Mouse (Mus musculus) kidney, postnatal 10 days (tissue): ENCODE data around the gene Herc2.

ENCODE experiments used
- DNase-seq: peaks from one replicate; pipeline ENCODE4 v3.0.0; 2021; ENCODE audit warnings: mixed read lengths

The Herc2 gene

DNA sequence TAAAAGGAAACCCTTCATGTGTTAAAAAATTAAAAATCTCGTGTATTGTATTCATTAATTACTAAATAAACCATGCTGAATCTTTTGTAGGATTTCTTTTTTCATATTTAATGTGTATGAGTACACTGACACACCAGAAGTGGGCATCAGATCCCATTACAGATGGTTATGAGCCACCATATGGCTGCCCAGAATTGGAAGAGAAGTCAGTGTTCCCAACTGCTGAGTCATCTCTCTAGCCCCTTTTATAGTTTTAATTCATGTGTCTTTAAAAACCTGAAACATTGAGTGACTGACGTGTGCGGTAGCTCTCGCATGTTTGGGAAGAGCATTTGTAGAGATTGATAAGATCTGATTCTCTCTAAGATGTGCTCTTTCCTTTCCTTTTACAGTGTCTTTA lies 21.7 kb downstream of the Herc2 start:
- no peak for DNase-seq

DNA sequence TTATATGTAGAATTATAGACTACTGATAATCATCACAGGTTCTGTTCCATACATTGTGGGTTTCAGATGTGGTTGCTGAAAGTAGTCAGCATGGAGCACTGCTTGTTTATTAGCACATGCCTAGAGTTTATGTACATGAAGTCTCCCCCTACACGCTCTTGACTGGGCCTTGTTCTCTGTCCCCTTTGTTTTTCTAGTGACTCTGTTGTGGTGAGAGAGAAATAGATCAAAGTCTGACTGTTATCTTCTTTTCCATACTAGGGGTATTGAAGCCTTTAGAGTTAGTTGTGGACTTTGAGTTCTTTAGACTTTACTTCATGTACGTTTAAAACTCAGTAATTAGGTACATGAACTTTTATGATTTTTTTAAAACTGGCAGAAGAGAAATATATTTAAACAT lies 33.0 kb downstream of the Herc2 start:
- DNase-seq = no peak

DNA sequence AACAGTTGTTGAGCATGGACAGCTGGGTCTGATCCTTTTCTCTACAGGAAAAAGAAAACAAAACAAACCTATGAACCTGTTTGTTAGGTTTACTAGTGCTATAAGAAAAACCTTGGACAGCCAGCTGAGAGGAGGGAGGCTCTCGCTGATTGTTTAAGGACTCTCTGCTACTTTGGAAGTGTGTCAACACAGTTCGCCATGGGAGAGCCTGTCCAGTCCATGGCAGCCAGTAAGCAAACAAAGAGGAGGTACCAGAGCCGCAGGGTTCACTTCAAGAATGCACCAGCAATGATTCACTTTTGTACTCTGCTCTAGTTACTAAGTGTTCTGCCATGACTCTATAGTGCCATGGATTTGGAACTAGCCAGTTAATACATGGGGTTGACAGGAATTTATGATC lies 39.1 kb downstream of the Herc2 start:
- no peak for DNase-seq

DNA sequence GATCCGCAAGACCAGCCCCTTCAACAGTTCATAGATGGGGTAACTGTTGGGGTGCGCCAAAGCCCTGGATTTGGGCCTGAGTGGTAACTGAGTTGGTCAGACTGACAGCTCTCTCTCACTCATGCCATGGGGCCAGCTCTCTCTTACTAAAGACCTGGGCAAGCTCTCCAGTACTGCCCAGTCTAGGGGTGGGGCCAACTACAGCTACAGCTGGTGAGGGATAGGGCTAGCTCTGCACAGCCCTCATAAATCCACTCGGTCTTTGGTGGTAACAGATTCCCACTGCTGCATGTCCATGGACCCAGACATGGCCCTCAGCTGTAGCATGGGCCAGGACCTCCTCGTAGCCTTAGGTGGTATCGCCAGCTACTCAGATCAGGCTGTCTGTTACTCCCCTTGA lies 41.4 kb downstream of the Herc2 start:
- no peak for DNase-seq

DNA sequence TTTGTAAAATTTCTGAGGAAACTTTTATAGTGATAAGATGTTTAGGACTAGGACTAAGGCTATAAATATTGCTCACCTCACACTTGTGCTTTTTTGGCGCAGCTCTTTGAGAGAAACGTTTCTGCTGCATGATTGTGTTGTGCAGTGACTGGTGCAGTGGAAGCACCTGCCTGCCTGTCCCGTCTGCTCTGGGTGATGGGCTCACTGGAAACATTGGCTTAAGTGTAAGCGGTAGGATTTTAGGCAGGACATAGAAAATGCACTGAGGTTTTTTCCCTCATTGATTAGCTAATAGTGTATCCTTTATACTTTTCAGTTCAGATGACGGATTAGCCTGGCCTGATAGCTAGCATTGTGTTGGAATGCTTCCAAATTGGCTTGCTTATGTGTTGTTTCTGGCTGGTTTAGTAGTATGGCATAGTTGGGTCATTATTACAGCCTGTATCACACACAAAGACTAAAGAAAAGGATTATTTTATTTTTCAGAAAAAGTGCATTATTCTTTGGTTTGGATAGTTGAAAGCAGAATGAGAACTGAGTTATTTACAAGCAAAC lies 52.4 kb downstream of the Herc2 start:
- no peak for DNase-seq

DNA sequence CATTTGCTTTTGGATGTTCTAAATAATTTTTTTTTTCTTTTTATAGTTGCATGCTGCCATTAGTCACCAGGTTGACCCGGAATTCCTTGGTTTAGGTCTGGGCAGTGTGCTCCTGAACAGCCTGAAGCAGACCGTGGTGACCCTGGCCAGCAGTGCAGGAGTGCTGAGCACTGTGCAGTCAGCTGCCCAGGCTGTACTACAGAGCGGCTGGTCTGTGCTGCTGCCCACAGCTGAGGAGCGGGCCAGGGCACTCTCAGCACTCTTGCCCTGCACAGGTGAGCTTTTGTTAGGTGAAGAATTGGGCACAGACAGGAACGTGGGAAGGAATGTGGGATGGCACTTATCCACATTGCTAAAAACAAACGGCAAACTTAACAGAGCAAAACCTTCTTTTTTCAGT lies 63.0 kb downstream of the Herc2 start:
- no peak for DNase-seq

DNA sequence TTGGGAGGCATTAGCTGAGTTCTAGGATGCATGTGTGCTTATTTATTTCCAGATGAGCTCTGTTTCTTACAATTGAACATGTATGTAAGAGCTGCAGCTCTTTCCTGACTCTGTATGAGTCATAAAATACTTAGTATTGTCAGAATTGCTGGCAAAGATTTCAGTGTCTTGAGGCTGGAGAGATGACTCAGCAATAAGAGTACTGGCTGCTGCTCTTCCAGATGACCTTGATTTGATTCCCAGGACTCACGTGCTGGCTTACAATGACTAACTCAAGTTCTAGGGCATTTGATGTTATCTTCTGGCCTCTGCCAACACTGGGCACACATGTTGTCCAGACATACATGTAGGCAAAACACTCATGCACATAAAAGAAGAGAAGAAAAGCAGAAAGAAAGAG lies 64.2 kb downstream of the Herc2 start:
- no peak for DNase-seq

DNA sequence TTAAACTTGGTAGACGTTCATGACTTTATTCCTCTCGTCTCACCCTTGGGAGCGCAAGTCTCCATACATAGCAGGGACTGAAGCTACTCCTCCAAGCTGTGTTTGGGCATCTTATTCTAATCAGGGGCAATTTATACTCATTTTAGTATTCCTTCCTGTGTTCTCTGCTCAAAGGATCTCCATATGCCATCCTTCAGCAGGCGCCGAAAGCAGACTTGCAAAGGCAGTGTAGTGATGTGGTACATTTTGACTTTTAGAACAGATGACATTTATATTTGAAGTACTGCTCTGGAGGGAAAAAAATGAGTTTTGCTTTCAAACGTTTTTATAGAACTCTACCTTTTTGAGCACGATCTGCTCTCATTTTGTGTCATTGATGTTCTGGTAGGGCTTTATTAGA lies 71.0 kb downstream of the Herc2 start:
- DNase-seq = no peak

DNA sequence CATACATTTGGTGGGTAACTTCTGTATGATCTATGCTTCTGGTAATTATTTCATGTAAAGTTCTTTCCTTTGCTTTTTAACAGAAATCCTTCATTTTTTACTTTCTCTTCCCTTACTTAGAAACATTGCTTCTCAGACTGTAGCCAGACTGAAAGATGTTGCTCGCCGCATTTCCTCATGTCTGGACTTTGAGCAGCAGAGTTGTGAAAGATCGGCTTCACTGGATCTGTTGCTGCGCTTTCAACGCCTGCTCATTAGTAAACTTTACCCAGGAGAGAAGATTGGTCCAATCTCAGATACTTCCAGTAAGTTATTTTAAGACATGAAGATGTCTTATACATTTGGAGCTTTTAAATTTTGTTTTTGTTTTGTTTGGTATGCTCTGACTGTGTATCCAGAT lies 71.4 kb downstream of the Herc2 start:
- no peak for DNase-seq

DNA sequence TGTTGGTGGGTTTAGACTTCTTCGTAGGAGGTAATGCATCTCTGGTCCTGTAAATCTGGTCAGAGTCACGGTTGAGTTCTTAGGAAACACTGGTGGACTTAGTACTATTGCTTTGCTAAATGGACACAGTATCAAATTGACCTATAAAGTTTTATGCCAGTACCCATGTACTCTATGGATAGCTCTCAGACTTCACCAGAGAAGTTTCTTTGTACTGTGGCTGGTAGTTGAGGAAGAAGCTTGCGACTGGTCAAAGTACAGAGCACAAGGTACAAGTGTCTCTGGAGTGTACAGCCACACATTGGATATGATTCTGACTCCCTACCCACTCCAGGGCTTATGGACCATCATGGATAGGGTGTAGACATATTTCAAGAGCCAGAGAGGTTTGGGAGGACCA lies 78.1 kb downstream of the Herc2 start:
- no peak for DNase-seq

DNA sequence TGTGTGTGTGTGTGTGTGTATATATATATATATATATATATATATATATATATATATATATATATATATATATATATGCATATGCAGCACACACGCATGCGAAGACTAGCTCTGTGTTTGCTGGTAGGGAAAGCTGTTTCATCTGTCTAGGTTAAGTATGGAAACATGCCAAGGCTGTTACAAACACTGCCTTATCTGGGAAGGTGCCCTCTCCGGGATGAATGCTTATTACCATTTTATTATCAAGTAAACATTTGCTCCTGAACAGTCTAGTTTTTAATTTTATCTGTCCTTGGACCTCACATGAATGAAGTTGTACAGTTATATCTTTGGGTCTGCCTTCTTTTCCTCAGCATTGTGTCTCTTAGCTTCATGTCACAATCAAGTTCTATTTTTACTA lies 79.6 kb downstream of the Herc2 start:
- no peak for DNase-seq

DNA sequence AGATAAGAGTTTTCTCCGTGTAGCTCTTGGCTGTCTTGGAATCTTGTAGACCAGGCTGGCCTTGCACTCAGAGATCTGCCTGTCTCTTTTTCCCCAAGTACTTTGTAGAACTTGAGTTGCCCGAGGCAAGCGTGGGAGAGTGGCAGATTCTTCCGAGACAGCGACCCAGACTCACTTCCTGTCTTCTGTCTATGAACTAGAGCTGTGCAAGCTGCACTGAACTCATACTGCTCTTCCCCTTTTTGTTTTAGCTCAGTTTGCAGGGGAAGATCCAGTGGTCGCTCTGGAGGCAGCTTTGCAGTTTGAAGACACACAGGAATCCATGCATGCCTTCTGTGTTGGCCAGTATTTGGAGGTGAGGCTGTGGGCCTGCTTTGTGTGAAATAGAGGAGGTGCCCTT lies 81.6 kb downstream of the Herc2 start:
- DNase-seq = no peak

DNA sequence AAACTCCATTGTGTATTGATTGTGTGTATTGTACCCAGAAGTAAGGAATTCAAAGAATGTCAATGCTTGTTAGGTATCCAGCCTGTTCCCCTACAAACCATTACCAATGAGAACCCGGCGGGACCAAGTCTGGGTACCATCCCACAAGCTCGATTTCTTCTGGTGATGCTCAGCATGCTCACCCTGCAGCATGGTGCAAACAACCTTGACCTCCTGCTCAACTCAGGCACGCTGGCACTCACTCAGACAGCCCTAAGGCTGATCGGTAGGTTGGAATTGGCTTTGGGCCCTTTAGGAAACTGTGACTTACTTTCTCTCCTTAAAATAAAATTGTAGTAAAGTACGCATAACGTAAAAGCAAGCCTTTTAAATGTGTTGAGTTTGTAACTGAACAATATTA lies 88.7 kb downstream of the Herc2 start:
- no peak for DNase-seq

DNA sequence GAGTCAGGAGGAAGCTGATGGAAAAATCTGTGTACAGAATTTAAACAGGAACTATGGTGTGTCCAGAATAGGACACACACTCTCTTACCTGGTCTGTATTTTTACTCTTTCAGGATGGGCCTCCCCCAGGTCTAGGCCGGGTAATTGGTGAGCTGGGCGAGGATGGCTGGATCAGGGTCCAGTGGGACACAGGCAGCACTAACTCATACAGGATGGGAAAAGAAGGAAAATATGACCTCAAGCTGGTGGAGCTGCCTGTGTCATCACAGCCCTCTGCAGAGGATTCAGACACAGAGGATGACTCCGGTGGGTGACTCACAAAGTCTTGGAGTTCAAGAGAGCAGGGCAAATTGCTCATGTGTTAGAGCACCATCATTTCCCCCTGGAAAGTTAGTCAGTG lies 96.4 kb downstream of the Herc2 start:
- DNase-seq = no peak

DNA sequence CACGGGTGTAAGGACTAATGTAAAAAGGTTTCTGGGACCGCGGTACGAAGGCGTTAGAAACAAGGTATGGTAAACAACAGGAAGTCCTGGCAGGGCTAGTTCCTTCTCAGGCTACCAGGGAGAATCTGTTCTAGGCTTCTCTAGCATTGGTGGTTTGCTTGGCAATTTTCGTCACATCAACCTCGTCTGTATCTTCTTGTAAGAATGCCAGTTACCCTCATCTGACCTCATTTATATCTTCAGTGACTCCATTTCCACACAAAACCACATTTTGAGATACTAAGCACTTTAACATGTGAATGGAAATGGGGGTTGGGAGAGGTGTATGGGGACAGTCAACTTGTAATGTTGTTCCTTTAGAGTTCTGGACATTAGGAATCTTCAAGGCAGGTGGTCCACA lies 98.9 kb downstream of the Herc2 start:
- no peak for DNase-seq

DNA sequence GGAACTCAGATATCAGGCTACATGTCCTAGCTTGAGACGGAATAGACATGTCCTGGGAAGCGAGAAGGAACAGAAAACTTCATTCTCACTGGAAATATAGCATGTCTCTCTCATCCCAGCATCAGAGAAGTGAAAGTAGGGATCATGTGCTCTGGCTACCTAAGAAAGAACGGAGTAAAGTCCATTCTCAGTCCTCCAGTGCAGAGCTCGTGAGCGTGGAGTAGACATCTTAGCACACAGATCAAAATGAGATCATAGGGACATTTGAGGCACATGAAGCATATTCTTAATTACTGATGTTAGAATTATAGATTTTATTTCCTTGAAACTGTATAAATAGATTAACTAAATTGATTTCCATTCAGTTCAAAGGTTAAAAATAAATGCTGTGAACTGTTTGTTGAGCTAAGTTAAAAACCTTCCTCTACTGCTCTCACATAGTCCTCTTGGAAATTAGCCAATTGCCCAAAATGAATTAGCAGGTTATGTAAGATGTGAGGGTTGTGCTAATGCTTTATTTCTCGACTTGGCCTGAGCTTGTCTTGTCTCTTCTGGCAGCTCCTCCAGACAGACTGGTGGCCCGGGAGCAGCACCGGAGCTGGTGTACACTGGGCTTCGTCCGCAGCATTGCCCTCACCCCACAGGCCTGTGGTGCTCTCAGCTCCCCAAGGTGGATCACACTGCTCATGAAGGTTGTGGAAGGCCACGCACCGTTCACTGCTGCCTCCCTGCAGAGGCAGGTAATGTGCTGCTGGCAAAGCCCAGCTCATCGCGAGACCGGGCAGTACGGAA lies 102.1 kb downstream of the Herc2 start:
- no peak for DNase-seq

DNA sequence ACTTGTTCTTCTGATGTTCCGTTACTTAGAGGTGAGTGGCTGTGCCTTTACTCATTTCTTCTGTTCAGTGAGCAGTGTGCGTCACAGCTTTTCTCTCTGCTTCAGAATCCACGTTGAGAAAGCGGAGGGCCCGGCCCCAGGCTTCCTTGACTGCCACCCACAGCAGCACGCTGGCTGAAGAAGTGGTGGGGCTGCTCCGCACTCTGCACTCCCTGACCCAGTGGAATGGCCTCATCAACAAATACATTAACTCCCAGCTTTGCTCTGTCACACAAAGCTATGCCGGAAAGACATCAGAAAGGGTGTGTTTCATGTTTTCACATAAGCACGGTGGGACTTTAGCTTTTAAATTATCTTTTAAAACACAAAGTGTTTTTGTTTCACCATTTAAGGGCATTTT lies 103.2 kb downstream of the Herc2 start:
- no peak for DNase-seq

DNA sequence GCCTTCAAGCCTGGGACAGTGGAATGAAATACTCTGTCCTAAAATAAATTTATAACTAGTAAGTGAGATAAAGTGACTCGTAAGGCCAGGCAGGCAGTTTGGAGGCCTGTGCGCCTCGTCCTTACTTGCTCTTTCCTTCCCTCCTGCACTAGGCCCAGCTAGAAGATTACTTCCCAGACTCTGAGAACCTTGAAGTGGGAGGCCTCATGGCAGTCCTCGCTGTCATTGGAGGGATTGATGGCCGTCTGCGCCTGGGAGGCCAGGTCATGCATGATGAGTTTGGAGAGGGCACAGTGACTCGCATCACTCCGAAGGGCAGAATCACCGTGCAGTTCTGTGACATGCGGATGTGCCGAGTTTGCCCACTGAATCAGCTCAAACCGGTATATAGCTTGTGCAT lies 103.6 kb downstream of the Herc2 start:
- DNase-seq = no peak

DNA sequence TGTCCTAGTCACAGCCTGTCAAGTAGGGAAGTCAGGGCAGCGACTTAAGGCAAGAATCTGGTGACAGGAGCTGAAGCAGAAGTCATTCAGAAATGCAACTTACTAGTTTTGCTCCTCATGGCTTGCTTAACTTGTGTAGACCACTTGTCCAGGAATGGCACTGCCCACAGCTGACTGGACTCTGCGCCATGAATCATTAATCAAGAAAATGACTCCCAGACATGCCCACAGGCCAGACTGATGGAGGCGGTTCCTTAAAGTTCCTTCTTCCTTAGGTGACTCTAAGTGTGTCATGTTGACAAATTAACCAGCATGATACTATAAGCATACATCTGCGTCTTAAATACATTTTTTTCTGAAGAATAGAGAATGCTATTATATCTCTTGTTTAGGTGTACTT lies 113.3 kb downstream of the Herc2 start:
- DNase-seq = no peak

DNA sequence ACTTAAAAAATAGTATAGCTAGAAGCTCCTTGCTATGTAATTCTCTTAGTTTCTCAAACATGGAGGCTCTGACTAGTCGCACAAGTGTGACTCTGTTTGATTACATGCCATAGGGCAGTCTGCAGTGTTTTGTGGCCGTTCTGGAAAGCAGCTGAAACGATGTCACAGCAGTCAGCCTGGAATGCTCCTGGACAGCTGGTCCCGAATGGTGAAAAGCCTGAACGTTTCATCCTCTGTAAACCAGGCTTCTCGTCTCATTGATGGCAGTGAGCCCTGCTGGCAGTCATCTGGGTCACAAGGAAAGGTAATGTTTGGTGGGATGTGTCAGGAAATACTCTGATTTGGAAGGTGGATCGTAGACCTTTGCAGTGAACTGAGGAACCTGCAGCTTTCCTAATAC lies 118.7 kb downstream of the Herc2 start:
- DNase-seq = no peak

DNA sequence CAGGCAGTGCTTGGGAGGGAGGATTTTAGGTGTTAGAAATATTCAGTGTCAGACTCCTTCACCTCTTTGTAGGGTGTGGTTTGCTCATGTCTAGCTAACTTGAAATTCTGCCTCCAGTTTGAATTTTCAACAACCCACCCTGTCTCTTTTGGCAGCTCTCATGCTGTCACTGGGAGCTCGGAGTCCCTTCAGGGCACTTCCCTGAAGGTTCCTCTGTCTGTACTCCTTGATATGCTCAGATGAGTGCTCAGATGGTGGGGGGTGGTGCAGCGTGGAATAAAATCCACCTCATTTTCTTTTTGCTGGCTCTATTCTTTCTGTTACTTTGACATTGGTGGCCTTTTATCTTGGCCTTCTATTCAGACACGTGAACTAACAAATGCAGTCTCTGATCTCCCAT lies 127.4 kb downstream of the Herc2 start:
- DNase-seq = no peak

DNA sequence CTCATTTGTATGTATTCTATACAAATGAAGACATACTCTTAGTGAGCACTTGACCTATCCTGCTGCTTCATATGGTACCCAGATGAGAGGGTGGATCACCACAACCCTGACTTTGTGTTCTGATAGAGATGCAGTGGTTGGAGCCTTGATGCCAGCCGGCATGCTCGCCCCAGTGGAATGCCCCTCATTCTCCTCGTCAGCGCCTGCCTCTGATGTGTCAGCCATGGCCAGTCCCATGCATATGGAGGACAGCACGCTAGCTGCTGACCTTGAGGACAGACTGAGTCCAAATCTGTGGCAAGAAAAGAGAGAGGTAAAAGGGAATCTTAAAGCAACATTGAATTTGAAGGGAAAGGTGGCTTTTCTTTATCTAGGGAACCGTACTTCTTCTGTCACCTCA lies 141.0 kb downstream of the Herc2 start:
- DNase-seq = no peak

DNA sequence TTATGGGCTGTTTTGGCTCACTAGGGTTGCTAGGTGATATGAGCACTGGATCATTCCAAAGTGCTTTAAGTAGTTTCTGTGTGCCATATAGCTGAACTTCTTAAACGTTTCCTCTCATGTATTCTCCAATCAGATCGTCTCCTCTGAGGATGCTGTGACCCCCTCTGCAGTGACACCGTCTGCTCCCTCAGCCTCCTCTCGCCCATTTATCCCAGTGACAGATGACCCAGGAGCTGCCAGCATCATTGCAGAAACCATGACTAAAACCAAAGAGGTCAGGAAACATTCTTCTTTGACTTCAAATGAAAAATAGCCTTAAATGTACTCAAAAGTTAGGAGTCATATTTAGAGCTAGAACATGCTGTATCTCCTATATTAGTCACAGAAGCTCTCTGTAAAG lies 141.7 kb downstream of the Herc2 start:
- no peak for DNase-seq

DNA sequence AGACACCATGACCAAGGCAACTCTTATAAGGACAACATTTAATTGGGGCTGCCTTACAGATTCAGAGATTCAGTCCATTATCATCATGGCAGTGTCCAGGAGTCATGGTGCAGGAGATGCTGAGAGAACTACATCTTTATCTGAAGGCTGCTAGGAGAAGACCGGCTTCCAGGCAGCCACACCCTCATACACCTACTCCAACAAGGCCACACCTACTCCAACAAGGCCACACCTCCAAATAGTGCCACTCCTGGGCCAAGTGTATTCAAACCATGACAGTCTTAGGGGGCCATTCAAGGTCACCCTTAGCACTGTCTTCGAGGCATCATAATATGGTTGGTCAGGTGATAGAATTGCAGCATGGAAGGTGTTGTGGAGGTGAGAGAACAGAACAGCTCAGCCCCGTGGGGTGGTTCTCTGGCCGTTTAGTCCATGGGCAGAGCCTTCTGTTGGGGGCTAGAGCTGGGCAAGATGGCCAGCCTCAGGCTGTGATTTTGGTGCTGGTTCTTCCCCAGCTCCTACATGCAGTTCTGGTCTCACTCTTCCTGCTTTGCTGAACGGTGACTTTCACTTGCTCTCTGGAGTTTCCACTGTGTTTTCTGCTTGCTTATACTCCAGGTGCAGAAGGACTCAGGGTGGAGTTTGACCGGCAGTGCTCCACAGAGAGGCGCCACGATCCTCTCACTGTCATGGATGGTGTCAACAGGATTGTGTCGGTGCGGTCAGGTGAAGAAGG lies 151.7 kb downstream of the Herc2 start:
- no peak for DNase-seq

DNA sequence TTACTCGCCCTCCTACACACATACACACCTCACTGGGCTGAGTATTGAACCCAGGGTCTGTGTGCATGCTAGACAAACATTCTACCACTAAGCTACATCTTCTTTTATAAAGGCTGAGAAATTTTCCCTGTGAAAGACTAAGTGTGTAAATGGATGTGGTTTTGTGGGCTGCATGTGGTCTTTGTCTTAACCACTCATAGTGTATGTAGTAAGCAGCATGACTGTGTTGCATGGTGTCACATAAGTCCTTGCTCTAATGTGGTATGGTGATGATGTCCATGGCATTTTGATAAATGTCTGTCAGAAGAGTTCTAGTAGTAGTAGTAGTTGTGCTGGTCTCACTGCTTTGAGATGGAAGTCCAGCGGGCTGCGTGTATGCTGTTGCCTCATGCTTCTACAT lies 152.8 kb downstream of the Herc2 start:
- DNase-seq = no peak
